Mouse (Mus musculus): ENCODE data around the gene Romo1.
"Not testable (repeated sequence)": the region's sequence is repeated elsewhere in the genome, so short reads cannot be mapped to it uniquely, and the experiment has no call there.

Gene Romo1

DNA sequence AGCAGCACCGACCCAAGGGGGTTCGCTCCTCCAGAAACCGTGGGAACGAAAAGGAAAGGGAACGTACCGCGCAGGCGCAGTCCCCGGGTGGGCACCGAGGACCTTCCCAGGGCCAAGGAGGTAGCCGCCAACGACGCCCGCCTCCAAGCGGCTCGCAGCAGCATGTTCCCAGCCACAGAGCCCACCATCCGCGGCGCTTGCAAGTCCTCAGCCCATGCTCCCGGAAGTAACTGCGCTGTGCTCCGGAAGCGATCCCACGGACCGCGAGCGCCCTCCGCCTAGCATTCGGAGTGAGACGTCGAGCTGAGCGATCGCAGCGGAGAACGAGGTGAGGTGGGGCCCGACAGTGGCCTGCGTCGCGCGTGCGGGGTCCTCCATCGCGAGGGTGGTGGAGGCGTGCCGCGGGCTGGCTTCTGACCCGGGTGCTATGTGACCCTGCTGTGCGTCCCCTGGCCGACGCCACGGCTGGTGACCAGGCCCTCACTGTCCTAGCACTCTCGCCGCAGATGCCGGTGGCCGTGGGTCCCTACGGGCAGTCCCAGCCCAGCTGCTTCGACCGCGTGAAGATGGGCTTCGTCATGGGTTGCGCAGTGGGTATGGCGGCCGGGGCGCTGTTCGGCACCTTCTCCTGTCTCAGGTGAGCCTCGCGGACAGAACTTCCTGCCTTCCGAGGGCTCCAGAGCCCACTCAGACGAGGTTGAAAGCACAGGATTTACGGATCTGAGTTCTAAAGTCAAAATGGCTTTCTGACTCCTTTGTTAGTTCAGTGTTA lies at the start of gene Romo1, which contains the start of gene Nfs1:
Gene Romo1 (plus strand): TSS at position 87 of the 772 bp plus-strand sequence.
Gene Nfs1 (minus strand): TSS at position 234 of the 772 bp plus-strand sequence.
- DNase-seq, result peak; percentile 87

DNA sequence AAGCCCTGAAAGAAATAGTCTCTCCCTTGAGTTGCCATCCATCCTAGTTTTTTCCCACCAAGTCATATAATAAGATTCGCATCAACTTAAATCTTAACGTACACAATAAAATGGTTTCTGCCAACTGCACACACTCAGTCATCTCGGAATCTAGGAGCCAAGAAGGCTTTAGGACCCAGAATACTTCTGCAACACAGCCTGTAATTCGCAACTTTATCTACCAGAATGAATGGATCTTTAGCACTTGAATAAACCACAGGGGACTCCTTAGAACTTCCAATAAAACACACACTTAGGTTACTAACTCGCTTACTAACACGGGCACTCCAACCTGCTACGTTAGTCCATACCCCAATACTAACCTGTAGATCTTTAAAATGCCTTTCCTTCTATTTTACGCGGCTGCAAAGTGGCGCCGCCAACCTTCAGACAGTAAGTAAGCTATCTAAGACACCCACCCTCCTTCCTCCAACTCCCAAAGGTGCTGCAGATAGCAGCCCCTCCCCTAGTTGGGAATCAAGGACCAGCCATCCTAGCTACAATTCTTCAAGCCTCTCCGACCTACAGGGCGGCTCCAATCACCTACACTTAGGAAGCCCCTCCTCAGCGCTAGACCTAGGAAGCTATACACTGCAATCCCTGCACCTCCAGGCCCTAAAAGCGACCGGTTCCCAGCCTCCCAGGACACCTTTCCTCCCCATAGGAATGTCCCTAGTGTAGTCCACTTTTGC lies 33.0 kb upstream of the Romo1 start:
- no peak for DNase-seq

DNA sequence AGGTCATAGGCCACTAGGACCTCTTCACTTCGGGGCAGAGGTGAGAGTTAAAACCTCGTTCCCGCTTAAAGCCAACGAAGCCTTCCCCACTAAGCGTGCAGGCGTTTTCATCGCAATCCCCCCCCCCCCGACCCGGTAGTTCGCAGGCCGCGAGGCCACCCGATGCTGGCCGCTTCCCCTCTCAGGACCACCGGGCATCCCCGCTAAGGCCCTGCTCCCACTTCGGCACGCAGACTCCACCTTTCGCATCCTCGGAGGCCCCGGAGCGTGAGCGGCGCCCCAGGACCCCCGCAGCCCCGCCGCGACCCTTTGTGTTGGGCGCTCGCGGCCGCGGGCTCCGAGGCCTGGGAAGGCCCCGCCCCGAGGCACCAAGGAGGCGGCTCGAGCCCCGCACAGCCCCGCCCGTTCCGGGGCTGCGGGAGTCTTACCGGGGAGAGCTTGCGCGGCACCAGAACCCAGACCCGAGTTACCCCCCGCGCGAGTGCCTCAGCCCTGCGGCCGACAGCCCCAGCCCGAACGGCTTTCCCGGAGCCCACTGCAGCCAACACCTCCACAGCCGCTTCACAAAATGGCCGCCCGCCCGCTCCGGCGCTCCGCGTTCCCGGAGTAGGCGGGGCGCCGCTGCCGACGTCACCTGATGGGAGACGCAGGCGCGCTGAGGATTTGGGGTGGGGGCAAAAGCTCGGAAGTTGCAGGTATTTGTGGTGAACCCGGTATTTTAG lies 32.3 kb upstream of the Romo1 start, which contains the start of the genes Cpne1 and Rbm12:
Gene Cpne1 (minus strand): TSS at position 608 of the 722 bp plus-strand sequence.
Gene Rbm12 (minus strand): TSS at position 621 of the 722 bp plus-strand sequence.
- DNase-seq, result peak; percentile 86

DNA sequence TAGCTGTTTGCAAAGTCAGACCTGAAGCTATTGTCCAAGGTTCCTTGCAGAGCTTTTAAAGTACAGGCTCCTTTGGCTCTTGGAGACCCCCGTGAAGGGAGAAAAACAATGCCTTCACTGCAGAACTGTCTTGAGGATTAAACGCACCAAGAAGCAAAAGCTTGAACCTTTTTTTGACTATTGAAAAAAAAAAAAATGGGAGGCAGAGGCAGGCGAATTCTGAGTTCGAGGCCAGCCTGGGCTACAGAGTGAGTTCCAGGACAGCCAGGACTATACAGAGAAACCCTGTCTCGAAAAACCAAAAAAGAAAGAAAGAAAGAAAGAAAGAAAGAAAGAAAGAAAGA lies 31.8 kb upstream of the Romo1 start:
- DNase-seq, result not testable (repeated sequence)

GRCm38 (mm10) chr2:156119566-156119965 lies 24.3 kb upstream of the Romo1 start:
- DNase-seq, result no peak

DNA sequence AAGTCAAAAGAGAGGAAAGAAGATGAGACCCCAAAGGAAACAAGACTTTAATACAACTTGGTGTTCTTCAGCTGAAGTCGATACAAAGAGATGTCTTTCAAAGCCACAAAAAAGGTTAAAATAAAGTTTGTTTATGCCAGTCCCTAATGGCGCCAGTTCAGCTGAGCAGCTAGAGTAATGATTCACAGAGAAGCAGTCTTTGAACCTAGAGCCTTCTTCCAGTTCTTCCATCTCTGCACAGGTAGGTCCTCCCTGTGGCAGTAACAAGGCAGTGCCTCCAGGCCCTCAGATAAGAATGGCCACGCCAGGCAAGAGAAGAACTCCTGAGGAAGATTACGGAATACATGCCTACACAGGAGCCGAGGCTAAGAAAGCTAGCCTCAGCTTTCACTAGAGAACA lies 20.1 kb upstream of the Romo1 start:
- DNase-seq, result peak; percentile 26

DNA sequence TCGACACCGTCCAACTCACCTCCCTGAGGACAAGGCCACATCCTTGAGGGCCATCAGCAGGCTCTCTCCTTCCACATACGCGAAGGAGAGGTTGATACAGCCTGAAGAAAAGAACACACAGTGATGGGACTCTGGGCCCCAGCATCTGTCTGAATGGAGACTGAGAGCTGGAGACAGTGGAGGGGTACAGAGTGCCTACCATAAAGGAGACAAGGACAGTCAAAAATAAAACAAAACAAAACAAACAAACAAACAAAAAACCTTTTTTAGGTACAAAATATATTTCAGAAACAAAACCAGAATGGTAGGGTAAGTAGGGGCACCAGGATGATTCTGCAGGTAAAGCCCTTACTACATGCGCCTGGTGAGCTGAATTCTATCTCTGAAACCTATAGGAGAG lies 16.8 kb upstream of the Romo1 start, which contains the start of gene Gm28036:
Gene Gm28036 (minus strand): TSS at position 101 of the 400 bp plus-strand sequence.
- no peak for DNase-seq

GRCm38 (mm10) chr2:156134161-156134560 lies 9.7 kb upstream of the Romo1 start:
- DNase-seq, result no peak

DNA sequence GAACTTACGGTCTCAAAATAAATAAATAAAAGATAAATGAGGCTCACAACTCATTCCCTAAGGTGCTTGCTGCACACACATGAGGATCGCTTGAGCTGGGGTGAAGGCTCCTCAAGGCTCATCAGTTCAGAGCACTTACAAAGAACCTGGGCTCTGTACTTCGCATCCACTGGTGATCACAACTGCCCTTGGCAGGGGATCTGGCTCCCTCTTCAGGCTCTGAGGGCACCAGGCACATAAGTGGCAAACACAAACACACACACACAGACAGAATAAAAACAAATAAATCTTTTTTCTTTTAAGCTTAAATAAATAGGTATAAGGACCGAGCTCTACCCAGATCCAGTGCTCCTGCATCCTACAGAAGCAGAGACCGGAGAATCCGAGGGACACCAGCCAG lies 8.1 kb upstream of the Romo1 start:
- no peak for DNase-seq

DNA sequence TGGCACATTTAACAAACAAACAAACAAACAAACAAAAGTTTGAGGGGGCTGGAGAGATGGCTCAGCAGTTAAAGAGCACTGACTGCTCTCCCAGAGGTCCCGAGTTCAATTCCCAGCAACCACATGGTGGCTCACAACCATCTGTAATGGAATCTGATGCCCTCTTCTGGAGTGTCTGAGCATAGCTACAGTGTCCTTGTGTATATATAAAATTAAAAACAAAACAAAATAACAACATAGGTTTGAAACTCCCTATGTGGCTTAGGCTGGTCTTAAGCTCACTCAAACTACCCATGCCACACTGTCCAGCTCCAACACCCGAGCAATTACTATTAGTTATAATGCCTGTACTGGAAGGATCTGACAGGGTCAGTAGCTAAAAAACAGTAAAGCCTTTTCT lies 1.0 kb upstream of the Romo1 start:
- no peak for DNase-seq

DNA sequence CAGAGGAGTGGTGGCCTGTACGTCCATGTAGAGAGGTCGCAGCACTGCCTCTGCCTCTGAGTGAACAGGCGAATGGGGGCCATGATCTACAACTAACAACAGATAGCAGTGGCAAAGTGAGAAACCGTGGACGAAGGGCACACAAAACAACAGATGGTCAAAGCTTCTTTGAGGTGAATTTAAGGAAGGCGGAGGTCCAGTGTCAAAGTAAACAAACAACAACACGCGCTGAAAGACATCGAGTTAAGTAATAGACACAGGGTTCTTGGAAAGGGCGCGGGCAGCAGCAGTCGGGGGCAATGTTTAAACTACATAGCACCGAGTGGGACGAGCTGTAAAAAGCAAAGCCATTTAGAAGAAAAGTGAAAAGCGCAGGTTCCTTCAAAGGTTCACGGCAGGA lies 472 bp upstream of the Romo1 start:
- DNase-seq, result no peak

DNA sequence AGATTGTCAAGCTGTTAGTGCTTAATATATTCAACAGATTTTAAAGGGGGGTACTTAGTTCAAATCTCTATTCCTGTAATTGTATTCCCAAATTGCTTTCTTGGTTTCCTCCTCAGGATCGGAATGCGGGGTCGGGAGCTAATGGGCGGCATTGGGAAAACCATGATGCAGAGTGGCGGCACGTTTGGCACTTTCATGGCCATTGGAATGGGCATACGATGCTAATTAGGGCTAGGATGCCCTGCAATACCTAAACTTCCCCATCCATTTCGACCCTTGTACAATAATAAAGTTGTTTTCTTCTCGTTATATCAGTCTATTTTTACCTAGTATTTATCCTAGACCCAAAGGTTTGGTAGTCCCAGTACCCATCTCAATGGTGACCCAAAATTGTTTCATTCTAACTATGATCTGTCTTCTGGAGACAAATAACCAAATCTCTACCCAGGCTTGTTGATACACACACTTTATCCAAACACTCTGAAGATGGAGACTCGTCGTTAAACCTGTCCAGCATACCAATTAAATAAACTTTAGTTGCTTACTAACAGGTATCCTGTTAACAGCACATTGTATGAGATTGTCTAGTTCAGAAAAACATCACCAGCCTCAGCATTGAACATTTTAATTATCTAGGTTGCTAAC lies 1.8 kb downstream of the Romo1 start:
- no peak for DNase-seq

- DNase-seq, result no peak
Measured at GRCm38 (mm10) chr2:156146272-156146989, 2.6 kb downstream of the Romo1 start.

DNA sequence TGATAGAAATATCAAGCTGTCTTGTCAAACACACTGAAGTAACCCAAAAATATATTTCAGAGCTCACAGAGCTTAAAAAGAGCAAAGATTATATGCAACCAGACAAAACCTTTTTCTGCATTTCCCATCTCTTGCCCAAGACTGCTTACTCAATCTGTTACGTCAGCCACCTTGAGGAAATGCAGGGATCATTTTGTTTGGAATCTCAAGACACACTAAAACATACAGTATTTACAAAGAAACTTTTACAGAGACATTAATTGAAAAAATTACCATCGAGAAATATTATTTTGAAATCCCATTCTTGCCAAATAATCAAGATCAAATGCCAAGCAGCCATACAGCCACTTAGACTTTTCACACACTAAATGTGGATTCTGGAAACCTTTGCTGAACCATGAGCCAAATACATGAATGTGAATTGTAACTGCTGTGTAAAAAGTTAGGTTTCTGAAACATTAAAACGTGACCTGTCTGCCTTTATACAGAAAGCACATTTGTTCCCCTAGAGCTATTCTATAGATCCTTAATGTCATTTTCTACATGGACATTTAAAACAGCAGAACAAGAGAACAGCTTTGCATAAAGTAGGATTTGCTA lies 3.6 kb downstream of the Romo1 start:
- no peak for DNase-seq

- no peak for DNase-seq
Measured at GRCm38 (mm10) chr2:156151538-156151937, 7.7 kb downstream of the Romo1 start.

- no peak for DNase-seq
Measured at GRCm38 (mm10) chr2:156165478-156165877, 21.6 kb downstream of the Romo1 start.

DNA sequence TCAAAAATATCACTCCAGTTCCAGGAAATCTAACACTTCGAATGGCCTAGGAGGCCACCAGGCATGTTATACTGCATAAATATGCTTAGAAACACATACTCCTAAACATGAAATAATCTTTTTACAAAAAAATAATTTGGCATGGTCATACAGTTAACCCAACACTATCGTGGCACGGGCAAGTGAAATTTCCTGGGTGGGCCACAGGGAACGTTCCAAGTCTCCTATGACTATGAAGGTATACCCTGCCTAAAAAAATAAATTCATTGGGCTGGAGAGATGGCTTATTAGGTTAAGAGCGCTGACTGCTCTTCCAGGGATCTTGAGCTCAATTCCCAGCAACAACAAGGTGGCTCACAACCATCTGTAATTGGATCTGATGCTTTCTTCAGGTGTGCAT lies 22.7 kb downstream of the Romo1 start:
- DNase-seq, result no peak

DNA sequence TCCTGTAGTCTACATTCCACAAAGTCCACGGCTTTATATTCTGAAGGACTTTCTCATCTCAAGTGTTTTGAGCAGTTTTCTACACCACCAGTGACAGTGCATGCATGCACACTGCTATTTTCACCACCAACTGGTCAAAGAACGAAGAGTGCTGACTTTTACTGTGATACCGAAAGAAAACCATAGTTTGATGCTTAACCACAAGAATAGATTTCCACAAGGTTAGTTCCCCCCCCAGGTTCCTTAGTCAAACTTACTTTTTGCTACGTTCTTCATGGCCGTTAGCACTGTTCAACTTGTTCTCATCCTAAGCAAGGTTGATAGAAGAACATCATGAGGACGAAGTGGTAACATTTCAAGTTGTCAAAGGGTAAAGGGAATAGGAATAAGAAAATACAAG lies 33.2 kb downstream of the Romo1 start:
- no peak for DNase-seq

GRCm38 (mm10) chr2:156177651-156178050 lies 33.8 kb downstream of the Romo1 start:
- no peak for DNase-seq

- DNase-seq, result peak; percentile 69
Measured at GRCm38 (mm10) chr2:156179046-156179795, 35.4 kb downstream of the Romo1 start.

- no peak for DNase-seq
Measured at GRCm38 (mm10) chr2:156179796-156180093, 35.9 kb downstream of the Romo1 start.

Data from kidney, adult 11 months (tissue).